Mouse (Mus musculus): ENCODE measurements around the gene Dgcr2.

Dgcr2 gene

GRCm38 (mm10) chr16:17898462-17898861 lies at the start of gene Dgcr2, which contains the start of gene Tssk2:
TSS of gene Dgcr2 (minus strand) at chr16:17898562.
TSS of gene Tssk2 (plus strand) at chr16:17898637.
- DNase-seq (ENCODE audit: low spot score in 2 of 2): no peak

DNA sequence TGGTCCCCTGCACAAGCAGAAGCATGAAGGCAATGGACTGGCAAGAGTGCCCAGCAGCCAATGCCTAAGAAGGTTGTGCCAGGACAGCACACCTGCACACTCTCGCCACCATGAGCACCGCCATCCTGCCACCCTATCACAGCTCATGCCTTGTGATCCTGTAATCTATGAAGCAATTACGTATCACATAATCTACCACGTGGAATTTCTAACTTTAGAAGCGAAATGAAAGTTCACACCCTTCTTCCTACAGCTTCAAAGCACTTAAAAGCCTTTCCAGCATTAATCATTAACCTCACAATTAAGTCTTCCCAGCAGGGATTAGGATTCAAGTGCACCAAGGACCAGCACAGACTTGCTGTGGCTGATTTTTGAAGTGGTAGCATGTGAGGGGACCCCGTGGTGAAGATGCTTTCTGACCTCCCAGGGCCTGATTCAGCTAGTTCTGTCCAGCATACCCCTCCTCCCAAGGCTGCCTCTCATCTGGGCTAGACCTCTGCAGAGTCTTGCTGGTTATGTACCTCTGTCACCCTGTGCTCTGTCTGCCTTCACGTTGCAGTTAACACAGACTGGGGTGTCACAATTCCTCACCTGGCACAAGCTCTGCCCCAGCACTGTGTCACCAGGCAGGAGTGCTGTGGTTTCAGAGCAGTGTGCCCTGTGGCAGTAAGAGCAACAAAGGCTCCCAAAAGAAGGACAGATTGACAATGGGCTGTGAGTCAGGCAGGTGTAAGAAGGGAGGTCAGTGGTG lies 46.9 kb upstream of the Dgcr2 start:
- no peak for DNase-seq (ENCODE audit: low spot score in 2 of 2)

DNA sequence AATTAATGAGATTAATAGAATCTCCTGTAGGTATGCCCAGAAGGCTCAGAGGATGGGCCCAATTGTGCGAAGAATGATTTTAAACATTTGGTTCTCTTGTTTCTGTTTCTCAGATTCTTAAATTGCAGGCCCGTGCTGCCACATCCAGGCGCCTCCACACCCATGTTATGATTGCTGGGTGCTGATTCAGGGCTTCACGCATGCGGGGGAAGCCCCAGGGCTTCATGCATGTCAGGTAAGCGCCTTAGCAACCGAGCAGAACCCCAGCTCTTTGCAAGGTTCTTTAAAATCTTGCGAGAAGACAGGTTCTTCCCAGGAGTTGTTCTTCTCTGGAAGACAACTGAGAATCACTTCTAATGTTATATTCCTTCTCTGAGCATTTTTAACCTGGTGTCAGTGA lies 45.1 kb upstream of the Dgcr2 start:
- DNase-seq (ENCODE audit: low spot score in 2 of 2): no peak

DNA sequence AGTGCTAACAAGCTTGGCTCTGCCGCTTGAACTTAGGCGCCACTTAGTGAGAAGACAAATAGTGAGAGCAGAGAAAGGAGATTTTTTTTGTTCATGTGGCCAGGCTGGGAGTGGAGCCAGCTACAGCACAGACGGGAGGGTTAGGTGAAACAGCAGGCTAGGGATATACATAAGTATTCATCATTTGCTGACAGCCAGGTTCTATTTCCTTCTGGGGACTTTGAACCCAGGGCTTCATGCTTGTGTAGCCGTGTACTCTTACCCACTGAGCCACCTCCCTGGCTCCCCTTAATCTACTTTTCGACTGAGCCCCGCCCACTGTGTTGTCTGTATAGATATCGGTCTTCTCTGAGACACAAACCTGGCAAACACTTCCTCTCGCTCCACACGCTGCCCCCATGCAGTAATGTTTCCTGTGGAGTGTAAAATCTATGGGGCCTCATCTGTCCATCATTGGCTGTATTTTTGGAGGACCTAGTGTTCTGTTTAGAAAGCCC lies 40.9 kb upstream of the Dgcr2 start:
- DNase-seq (ENCODE audit: low spot score in 2 of 2): no peak

GRCm38 (mm10) chr16:17938821-17939220 lies 40.5 kb upstream of the Dgcr2 start:
- DNase-seq (ENCODE audit: low spot score in 2 of 2): peak in 1 of 2 experiments; percentile 59

DNA sequence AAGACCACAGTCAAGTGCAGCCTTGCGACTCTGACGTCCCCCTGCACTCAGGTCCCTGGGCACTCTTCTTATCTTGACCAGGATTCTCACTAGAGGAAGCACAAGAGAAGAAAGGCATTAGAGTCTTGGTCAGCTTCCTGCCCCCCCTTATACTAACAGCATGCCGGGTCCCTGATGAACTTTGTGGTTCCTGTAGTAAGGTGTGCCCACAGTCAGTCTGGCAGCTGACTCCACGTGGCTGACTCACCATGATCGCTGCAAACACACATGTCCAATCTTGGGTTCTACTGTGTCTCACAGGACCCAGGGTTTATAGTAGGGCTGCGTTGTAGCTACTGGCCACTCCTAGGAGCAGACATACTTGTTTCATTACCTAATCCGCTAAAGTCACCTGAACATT lies 39.8 kb upstream of the Dgcr2 start:
- no peak for DNase-seq (ENCODE audit: low spot score in 2 of 2)

GRCm38 (mm10) chr16:17936776-17937175 lies 38.4 kb upstream of the Dgcr2 start:
- DNase-seq (ENCODE audit: low spot score in 2 of 2): no peak

GRCm38 (mm10) chr16:17934445-17934910 lies 36.1 kb upstream of the Dgcr2 start:
- no peak for DNase-seq (ENCODE audit: low spot score in 2 of 2)

DNA sequence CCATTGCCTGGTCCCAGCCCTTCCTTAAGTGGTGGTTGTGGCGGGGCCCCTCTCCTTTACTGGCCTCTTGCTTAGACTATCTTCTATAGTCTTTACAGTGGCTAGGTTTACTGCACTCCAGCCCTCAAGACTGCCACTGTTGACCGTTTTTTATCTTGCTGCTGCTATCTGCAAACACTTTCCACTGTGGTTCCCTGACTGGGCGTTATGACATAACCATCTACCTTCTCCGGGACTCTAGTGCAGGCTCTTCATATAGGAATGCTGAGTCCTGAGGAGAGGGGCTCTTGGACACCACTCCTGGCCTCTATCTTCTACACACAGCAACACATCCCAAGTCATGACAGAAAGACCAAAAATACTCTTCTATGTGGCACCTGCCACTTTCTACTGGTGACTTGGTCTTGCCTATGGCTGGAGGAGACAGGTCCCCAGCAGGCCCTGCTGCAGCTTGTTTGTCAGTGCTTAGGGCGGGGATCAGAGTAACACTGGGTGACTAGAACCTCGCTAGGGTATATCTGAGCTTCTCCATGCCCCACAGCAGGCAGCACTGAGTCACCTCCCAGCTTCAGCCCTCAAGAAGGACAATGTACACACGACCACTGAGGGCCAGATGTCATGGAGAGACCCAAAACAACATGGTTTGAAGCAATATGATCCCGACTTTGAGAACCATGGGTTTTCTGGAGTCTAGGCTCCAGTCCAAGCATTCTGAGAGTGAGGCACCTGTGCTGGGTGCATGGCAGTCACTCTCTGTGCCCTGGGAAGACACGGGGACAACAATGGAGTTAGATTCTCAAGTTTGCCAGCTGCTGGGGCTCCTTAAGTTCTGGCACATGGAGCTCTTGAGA lies 35.5 kb upstream of the Dgcr2 start:
- no peak for DNase-seq (ENCODE audit: low spot score in 2 of 2)

DNA sequence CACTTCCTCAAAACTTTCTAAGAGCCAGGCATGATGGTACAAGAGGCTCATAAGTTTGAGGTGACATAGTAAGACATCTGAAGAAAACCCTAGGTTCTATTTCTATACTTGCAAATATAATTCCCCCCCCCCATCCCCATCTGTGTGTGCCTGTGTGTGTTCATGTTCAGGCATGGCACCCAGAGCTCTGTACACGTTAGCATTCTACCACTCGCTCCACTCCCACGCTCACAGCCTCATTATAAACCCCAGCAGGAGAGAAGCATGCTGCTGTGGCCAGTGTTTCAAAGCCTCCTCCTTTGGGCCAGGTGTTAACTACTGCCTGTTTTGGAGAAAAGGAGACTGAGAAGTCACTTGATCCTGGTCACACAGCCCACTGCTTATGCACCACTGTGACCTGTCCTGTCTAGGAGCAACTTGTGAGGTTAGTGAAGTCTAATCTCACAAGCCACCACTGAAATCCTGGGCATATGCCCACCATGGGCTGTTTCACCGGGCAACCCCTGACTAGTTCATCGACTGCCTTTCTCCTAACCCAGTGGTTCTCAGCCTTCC lies 33.6 kb upstream of the Dgcr2 start:
- DNase-seq (ENCODE audit: low spot score in 2 of 2): no peak

- no peak for DNase-seq (ENCODE audit: low spot score in 2 of 2)
These were observed 31.3 kb upstream of the Dgcr2 start for GRCm38 (mm10) chr16:17929631-17930030.

GRCm38 (mm10) chr16:17929211-17929610 lies 30.8 kb upstream of the Dgcr2 start:
- no peak for DNase-seq (ENCODE audit: low spot score in 2 of 2)

GRCm38 (mm10) chr16:17928627-17929104 lies 30.3 kb upstream of the Dgcr2 start:
- peak in 1 of 2 experiments; percentile 61 for DNase-seq (ENCODE audit: low spot score in 2 of 2)

GRCm38 (mm10) chr16:17928087-17928580 lies 29.8 kb upstream of the Dgcr2 start, which contains the start of gene Slc25a1:
TSS of gene Slc25a1 (minus strand) at chr16:17928219.
- DNase-seq (ENCODE audit: low spot score in 2 of 2): peak; percentile 58 to 77

GRCm38 (mm10) chr16:17927351-17928082 lies 29.2 kb upstream of the Dgcr2 start:
- DNase-seq (ENCODE audit: low spot score in 2 of 2): peak in 1 of 2 experiments; percentile 35

GRCm38 (mm10) chr16:17922163-17922538 lies 23.8 kb upstream of the Dgcr2 start:
- no peak for DNase-seq (ENCODE audit: low spot score in 2 of 2)

GRCm38 (mm10) chr16:17921325-17922162 lies 23.2 kb upstream of the Dgcr2 start:
- peak; percentile 89 to 97 for DNase-seq (ENCODE audit: low spot score in 2 of 2)

DNA sequence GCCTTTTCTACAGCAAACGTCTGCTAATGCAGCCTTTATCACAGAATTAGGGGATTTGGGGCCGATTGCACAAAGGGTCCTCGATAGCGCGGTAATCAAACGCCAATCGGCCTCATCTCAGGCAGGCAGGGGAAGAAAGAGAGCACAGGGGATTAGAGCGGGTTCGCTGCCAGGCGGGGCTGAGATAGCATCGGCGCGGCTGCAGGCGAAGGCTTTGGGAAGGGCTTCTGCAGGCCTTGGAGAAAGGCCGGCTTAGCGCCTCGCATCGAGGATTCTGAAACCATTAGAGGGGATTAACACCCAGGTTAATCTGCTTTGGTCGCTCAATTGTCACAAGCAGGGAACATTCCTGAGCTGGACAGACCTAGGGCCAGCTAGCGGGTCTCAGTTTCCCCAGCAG lies 22.2 kb upstream of the Dgcr2 start:
- no peak for DNase-seq (ENCODE audit: low spot score in 2 of 2)

- no peak for DNase-seq (ENCODE audit: low spot score in 2 of 2)
These were observed 16.2 kb upstream of the Dgcr2 start, which contains the start of gene Gsc2 for GRCm38 (mm10) chr16:17914307-17915249. TSS of gene Gsc2 (minus strand) at chr16:17915059.

Measured in left cerebral cortex, adult 9 months (tissue).